Mouse (Mus musculus) spleen, embryonic (tissue): ENCODE data around the gene Taf8.

Source experiments
- CTCF ChIA-PET: fragments of 350-600 bp; sonication (Branson Sonifier 250); formaldehyde crosslinking; loops from one replicate; lab custom pipeline; 2022; lab: Charles Lee

Taf8 gene

DNA sequence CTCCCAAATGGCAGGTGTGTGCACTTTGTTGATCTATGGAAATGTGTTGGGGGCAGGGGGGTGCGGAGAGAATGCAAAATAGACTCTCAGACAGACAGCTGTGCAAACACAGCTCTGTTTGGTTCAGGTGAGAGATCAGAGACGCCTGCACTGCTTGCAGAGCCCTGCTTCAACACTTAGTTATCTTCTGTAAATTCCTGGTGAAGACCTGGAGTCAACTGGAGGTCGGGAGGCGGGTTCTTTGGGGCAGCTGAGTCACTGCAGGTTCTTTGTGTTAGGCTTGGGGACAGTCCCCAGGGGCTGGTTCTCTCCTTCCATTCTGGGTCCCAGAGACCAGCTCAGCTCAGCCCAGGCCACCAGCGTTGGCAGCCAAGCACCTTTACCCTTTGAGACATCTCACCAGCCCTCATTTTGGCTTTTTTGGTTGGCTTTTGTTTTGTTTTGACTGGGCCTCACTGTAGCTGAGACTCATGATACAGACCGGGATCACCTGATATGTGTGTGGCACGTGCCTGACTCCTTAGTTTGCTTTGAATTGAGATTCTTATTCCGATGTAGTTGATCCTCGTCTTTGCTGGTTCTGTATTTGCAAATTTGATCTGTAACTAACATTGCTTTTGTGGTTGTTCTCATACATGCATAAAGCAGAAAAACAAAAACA lies 39.2 kb downstream of the Taf8 start:
- CTCF ChIA-PET = no interaction called here

DNA sequence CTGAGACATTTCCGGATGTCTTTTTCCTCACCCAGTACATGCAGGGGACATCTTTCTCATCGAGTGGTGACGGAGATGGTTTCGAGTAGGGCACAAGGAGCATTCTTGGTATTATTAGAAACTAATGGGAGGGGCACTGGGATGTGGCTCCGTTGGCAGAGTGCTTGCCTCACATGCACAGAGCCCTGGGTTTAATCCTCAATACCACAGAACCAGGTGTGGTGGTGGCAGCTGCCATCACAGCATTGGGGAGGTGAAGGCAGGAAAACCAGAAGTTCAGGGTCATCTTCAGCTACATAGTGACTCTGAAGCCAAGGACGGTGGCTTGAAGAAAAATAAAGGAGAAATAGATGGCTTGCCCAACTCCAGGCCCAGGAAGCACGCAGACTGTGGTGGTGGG lies 39.9 kb downstream of the Taf8 start:
- CTCF ChIA-PET = no interaction called here

DNA sequence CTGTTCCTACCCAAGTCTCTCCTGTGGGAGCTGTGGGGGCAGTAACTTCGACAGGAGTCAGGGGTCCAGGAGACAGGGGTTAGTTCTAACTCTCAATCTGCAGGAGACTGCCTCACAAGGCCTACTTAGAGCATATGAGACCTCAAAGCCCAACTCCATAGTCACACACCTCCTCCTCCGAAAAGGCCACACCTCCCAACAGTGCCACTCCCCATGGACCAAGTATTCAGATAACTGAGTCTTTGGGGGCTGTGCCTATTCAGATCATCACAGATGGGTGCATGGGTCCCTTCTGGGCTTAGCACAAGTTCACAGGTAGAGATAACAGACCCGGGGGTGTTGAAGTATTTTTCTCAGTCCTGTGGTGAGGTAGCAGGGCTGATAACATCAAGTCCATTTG lies 40.4 kb downstream of the Taf8 start:
- CTCF ChIA-PET = no interaction called here

DNA sequence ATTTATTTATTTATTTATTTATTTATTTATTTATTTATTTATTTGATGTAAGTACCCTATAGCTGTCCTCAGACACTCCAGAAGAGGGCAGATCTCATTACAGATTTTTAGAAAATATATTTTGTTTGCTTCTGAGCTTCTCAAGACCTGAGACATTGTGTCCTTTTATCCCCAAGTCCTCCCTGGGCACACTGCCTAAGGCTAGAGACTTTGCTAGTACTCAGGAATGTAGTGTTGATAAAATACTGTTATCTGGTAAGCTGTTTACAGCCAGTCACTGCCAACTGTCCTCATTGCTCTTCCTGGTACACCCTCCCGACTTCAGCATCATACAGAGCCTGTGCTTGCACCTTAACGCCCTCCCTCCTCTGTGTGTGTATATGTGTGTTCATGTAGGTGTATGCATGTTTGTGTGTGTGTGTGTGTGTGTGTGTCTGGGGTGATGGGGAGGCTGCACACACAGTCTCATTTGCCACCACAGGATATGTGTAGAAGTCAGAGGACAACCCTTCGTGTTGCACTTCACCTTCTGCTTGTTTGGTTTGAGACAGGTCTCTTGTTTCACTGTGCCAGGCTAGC lies 42.7 kb downstream of the Taf8 start:
- CTCF ChIA-PET = no interaction called here

DNA sequence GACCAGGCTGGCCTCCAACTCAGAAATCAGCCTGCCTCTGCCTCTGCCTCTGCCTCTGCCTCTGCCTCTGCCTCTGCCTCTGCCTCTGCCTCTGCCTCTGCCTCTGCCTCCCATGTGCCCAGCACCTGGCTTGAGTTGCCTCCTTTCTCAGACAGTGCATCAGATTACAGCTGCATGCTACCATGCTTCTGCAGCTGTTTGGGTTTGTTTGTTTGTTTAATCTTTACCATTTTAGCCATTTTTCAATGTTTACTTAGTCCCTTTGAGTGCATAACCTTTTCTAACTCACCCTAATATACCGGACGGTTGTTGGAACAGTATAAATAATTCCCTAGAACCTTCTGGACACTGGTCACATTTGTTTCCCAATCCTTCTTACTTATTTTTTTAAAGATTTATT lies 43.2 kb downstream of the Taf8 start:
- CTCF ChIA-PET = no interaction called here

DNA sequence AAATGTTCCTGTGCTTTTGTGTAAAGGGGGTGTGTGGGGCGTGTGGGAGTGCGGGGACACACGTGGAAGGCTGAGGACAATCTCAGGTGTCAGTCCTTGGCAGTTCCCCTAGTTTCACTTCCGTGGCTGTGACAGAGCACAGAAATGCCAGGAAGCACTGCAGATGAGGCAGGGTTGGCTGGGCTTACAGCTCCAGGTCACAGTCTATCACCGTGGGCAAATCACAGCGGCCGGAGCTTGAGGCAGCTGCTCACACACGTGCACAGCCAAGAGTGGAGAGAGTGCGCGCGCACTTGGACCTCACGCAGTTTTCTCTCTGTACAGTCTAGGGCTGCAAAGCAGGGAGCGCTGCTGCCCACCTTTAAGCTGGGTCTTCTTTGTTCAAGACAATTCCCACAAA lies 43.8 kb downstream of the Taf8 start:
- CTCF ChIA-PET = no interaction called here

DNA sequence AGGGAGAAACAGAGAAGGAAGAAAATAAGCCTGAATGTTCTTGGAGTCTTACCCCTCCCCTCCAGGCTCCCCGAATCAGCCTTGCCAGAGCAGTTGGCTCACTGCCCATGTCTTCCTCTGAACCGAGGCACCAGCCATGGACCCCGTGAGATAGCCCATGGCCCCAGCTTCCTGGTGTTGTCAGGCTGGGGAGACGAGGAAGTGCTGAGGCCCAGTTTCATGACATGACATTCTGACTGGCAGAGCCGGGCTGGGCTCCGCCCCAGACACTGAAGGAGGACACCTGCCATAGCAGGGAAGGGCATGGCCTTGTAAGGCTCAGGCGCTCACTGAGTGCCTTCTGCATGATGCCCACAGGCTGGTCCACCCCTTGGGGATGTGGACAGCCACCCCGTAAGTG lies 47.4 kb downstream of the Taf8 start:
- CTCF ChIA-PET = no interaction called here

DNA sequence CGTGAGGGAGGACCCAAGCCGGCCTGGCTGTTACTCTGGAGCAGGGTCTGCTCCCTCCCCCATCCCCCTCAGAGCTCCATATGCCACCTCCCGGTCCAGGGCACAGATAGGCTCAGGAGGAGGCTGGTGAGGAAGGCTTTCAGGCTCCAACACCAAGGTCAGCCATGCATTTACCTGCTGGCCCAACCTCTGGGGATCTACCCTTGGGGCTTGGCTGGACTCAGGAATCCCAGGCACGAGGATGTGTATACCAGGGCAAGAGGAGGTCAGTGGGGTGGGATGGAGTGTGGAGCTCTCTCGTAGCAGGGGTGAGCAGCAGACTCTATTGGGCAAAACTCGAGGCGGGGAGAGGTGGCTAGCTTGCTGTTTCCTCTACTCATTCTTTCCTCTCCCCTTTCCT lies 49.2 kb downstream of the Taf8 start:
- CTCF ChIA-PET = no interaction called here

DNA sequence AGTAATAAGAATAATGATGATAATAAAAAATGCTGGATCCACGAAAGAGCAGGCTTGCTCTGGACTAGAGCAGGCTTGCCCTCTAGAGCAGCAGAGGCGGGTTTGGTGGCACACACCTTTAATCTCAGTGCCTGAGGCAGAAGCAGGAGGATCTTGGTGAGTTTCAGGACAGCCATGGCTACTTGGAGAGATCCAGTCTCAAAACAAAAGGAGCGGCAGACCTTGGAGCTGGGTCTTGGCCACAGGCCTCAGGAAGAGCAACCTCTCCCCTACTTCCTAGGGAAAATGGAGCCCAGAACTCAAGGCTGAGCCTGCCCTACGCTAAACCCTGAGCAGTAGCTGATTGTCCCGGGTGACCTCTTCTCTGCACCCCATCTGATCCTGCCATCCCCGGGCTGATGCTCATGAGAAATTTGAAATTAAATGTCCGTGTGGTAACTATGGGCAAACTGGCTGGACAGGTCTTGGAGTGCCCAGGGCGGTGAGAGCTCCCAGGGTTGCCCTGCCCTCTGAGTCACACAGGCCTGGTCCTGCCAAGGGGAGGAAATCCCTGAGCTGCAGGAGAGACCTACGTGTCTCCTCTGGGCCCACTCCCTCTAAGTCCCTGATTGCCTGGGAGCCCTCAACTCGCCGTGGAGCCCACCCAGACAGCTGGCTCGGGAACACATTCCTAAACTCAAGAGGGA lies 51.1 kb downstream of the Taf8 start:
- CTCF ChIA-PET = no interaction called here

DNA sequence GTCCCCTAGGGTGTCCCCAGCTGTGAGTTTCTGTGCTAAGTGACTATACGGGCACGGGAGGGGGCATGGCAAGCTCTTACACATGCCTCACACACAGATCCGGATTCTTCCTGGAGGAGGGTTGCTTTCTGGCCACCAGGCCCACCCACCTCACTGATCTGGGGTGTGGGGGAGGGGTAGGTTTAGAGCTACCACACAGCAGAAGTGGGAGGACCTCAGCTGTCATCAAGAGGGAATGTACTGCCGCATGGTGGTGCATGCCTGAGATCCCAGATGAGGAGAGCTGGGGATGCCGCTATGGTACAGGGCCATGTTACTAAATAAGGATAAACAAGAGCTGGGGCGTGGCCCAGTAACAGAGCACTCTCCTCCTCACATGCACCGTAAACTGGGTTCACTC lies 51.9 kb downstream of the Taf8 start:
- CTCF ChIA-PET = interaction anchor here (0.6 kb wide), 1 partner anchor 727 kb away, joined by 4 read pairs; no protein-coding TSS in a partner anchor

DNA sequence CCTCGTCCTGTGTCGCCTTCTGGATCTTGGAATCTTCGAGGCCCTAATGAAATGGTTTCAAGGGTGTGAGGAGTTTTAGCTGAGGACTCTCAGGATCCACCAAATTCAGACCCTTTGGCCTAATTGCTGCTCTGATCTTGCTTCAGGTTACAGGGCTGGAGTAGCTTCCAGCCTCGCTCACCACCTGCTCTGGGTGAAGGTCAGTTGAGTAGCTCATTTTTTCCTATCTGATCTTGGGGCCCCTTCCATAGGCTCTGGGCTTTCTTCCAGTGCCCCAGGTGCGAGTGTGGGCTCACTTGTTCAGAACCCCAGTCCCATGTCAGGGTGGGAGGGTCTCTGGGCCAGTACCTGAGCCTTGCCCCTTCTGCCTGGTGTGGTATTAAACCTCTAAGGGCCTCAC lies 52.7 kb downstream of the Taf8 start:
- CTCF ChIA-PET = interaction anchor here (0.6 kb wide), 1 partner anchor 727 kb away, joined by 4 read pairs; no protein-coding TSS in a partner anchor

DNA sequence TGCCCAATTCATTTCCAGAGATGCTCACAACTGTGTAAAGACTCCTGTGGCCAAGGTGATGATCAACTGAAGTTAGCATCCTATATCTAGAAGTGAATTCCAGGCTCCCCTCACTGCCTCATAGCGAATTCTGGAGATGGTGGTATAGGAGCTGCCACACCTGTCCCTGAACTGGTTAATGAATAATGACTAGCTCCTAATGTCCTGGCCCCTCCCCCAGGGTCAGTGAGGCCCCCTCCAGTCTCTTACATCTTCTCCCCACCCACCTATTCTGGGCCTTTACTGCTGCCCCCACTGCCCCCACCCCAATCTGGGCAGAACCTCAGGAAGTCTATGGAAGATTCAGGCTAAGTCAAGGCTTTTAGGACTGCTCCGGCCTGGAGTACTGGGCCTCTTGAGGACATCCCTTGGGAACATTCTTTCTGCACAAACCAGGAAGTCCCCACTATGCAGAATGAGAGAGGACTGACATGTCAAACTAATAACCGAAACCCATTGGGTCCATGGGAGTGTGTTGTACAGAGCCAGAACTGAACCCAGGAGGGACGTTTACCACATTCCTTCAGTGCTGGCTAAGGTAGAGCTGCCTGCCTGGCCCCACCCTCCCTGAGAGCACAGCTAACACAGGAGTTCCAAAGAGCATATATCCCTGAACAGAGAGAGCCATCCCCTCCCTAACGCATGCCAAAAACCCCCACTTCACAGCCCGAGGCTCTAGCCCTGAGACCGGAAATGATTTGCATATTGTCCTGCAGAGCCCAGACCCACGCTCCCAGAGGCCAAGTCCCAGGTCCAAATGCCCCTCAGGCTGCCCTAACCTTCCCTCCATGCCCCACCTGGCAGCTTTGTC lies 53.3 kb downstream of the Taf8 start:
- CTCF ChIA-PET = no interaction called here

DNA sequence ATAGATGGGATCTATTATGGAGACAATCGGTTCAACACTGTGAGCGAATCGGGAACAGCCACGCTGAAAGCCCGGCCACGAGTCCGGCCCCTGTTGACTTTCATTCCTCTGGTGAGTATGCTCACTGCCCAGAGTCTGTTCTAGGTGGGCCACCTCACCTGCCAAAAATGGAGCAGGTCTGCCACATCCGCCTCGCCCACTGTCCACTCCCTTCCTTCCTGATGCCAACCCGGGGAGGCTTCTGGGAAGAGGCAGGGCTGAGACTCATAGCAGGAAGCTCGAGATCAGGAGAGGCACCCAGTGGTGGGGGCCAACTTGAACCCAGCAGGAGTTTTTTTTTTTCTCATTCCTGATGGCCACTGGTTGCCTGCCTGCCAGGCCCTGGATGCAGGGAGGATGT lies 55.5 kb downstream of the Taf8 start:
- CTCF ChIA-PET = interaction anchor here (0.7 kb wide), 1 partner anchor 285 kb away, joined by 3 read pairs; no protein-coding TSS in a partner anchor

DNA sequence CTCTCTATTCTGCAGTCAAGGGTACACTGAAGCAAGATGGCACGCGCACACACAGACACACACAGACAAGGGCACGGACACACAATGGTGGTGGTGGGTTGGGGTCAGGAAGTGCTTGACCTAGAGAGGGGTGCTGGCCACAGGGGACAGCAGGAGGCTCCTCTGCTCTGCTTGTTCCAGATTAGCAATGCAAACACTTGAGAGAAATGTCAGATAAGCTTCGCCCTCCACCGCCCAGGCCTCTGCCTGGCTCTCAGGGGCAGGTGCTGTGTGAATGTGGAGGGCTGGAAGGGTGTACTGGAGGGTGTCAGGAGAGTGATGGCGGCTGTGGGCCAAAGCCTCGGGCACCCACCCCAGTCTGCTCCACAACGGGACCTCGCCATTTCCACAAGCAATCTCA lies 56.1 kb downstream of the Taf8 start:
- CTCF ChIA-PET = no interaction called here

DNA sequence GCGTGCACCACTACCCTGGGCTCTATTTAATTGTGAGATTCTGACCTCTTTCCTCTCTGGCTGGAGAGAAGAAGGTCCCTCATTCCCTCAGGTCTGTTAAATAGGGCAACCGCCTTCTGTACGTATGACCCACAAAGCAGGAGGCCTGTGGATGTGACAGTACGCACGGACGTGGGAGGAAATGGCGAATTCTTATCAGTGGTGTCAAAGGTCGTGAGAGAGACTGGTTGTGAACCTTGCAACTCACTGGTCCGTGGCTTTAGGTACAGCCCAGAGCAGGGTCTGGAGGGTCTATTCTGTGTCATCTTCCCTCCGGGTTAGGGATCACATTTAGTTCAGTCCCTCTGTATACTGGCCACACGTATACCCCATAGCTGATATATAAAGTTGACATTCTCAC lies 56.6 kb downstream of the Taf8 start:
- CTCF ChIA-PET = no interaction called here

DNA sequence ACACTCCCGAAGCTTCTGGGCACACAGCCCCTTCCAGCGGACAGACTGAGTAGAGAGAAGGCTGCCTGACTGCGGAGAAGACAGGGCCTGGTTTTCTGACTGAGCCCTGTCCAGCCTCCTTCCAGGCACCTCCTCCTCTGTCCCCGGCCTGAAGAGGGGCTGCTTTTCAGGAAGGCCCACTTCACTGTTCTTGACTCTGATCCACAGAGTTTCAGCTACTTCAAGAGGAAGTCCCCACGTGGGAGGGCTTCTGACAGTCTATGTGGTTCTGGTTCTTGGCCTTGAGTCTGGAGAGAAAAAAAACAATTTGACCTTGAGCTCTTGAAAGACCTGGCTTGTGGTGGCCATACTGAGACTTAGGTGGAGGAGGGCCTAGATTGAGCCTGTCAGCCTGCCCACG lies 58.0 kb downstream of the Taf8 start:
- CTCF ChIA-PET = no interaction called here

DNA sequence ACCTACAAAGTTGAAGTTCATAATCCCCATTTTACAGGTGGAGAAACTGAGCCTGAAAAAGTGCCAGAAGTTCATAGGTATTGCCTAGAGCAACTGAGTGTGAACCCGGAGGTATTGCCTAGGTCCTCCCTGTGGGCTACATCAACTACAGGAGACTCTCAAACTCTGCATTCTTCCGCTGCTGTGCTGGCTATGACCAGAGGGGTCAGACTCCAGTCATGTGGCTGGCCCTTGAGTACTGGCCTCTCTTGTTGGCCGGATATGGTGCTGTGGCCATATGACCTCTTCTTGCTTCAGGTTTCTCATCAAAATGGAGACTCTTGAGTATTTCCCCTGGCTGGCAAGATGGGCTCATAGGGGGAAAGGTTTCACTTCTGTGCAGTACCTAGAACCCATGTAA lies 59.8 kb downstream of the Taf8 start:
- CTCF ChIA-PET = no interaction called here

DNA sequence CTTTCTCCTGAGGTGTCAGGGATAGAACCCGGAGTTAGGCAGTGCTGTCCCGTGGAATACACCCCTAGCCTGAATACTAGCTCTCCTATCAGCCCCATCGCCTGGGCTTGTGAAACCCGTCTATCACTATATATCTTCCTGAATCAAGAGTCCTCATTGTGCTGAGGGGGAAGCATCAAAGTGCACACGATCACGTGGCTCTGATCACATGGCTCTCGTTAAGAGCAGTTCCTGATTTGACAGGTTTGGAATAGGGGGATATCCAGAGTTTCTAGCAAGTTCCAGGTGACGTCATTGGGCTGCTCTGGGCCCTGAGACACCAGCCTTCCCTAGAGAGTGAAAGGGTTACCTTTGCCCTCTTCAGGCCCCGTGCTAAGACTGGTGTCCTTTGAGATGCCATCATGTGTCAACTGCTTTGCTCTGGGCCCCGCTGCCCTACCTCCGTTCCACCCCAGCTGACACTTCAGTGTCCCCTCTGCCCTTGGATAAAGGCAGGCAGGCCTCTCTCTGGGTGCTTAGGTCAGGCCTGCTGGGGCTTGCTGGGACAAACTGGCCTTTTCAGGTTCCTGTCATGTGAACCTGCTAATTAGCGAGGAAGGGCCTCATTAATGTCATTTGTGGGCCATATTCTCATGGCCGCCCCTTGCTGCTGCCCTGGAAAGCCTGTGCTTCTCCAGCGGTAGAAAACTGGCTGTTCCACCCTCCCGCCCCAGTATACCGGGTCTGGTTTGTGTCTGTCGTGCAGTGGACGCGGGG lies 60.6 kb downstream of the Taf8 start:
- CTCF ChIA-PET = no interaction called here

DNA sequence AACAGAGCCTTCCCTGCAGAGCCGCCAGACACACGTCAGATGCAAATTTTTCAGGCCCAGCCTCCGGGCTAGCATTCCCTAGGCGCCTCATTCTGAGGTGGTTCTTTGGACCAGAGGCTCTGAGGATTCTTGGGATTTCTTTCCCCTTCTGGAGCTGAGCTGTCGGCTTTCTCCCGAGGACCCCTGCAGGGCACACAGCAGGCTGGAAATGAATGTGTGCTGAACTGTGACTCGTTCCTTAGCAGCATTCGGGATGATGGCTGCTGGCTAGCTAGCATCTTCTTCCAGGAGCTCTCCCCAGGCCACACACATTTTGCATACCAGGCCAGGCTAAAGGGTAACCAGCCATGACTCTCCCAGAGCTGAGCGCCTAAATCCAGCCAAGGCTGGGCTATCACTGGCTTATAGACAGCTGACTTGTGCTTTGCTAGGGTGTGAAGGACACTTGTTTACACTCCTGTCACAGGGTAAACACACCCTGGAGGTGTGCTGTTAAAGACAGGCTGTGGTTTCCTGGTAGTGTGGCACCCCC lies 61.7 kb downstream of the Taf8 start:
- CTCF ChIA-PET = no interaction called here

DNA sequence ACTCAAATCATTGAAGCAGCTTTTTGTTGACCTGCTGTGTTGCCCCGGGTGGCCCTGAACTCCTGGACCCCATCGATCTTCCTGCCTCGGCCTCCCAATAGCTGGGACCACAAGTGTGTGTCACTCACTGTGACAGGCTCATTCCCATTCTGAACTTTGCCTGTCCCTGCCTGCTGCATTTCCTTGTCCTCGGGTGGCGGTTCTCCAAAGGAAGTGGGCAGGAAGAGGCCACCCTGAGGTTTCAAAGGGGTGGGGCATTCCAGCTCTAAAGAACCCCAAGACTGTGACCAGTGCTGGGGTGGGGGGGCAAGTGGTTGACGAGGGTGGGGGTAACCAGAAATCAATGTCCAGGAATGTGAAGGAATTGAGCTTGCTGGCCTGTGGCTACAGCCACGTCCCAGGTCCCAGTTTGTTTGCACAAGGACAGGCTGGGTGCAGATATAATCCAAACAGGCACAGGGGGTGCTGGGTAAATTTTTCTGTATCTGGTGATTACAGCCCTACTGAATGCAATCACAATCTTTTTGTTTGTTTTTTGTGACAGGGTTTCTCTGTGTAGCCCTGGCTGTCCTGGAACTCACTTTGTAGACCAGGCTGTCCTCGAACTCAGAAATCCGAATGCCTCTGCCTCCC lies 62.6 kb downstream of the Taf8 start:
- CTCF ChIA-PET = no interaction called here

DNA sequence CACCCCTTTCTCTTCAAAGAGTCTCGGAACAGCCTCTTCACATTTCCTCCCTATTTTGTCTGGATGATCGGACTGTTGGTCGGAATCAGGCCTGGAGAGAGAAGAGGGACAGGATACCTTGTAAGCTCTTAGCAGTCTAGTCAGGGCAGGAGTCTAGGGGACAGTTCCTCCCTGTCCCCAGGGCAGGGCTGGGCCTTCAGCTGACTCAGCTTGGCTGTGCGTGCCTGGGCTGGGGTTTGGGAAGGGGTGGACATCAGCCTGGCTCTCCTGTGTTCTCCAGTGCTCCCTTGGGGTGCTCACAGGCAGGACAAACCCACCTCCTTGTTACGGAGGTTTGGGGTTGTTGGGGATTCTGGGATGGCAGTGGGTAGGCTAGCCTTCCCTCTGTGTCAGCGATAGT lies 63.5 kb downstream of the Taf8 start:
- CTCF ChIA-PET = no interaction called here
